Mouse (Mus musculus) myocyte (in vitro differentiated cells): Measurements from ENCODE around the gene Cyp3a13.
"Not testable (repeated sequence)": the region's sequence is repeated elsewhere in the genome, so short reads cannot be mapped to it uniquely, and the experiment has no call there.

Experiments used
- CEBPB ChIP-seq: IDR thresholded peaks from 2 replicates; pipeline ENCODE4 v1.6.1; 2011; ENCODE audit warnings: mild to moderate bottlenecking, moderate library complexity; ENCODE audit not compliant: poor library complexity, insufficient read depth, severe bottlenecking
- E2F4 ChIP-seq: IDR thresholded peaks from one replicate; pipeline ENCODE4 v1.6.1; 2011; ENCODE audit warnings: mild to moderate bottlenecking, control low read depth, moderate library complexity; ENCODE audit not compliant: insufficient read depth
- MAX ChIP-seq: IDR thresholded peaks from one replicate; pipeline ENCODE4 v1.6.1; 2011; ENCODE audit warnings: low read depth, mild to moderate bottlenecking, control low read depth
- MYOD1 ChIP-seq, 3 experiments: IDR thresholded peaks; one replicate each; pipeline ENCODE4 v1.6.1; 2011; ENCODE audit warnings: control low read depth in 2 of 3, low read depth in 2 of 3, mild to moderate bottlenecking in 2 of 3, moderate library complexity in 1 of 3; ENCODE audit not compliant: insufficient read length in 2 of 3, control insufficient read depth in 1 of 3
- MYOG ChIP-seq, 3 experiments: IDR thresholded peaks; one replicate each; pipeline ENCODE4 v1.6.1; 2011; ENCODE audit warnings: control low read depth in 2 of 3, low read depth in 2 of 3, mild to moderate bottlenecking in 2 of 3; ENCODE audit not compliant: insufficient read length in 2 of 3, control insufficient read depth in 1 of 3, insufficient read depth in 1 of 3
- POLR2A ChIP-seq: IDR thresholded peaks from one replicate; pipeline ENCODE4 v1.6.1; 2011; ENCODE audit warnings: low read depth, mild to moderate bottlenecking, control low read depth, moderate library complexity; ENCODE audit not compliant: insufficient read length
- POLR2AphosphoS2 ChIP-seq: IDR thresholded peaks from one replicate; pipeline ENCODE4 v1.6.1; 2011; ENCODE audit warnings: low read depth, control low read depth; ENCODE audit not compliant: insufficient read length
- SRF ChIP-seq: IDR thresholded peaks from one replicate; pipeline ENCODE4 v1.6.1; 2011; ENCODE audit warnings: low read depth; ENCODE audit not compliant: control insufficient read depth, insufficient read length
- TCF12 ChIP-seq: IDR thresholded peaks from one replicate; pipeline ENCODE4 v1.6.1; 2011; ENCODE audit warnings: mild to moderate bottlenecking, control low read depth; ENCODE audit not compliant: poor library complexity, insufficient read depth, severe bottlenecking
- TCF3 ChIP-seq: IDR thresholded peaks from one replicate; pipeline ENCODE4 v1.6.1; 2011; ENCODE audit warnings: low read depth, control low read depth; ENCODE audit not compliant: insufficient read length

GRCm38 (mm10) chr5:137856870-137857269 is 64.5 kb downstream of the Cyp3a13 start:
- TF ChIP-seq TCF12; POLR2AphosphoS2; SRF; POLR2A; MYOG (IDR thresholded peaks at IDR 0.05; ENCODE audit: control insufficient read depth in 1 of 3, insufficient read depth in 1 of 3, insufficient read length in 2 of 3, low read depth in 2 of 3); E2F4; TCF3; MYOD1 (IDR thresholded peaks at IDR 0.05; ENCODE audit: control insufficient read depth in 1 of 3, insufficient read length in 2 of 3, low read depth in 2 of 3); MAX; CEBPB: not testable (repeated sequence)
